Mouse (Mus musculus): ENCODE results near the gene Pcdh17. TPM values are rescaled to one million over a fixed set of nuclear protein-coding genes. Genes with fewer than 3 reads are reported as not detected.

Gene Pcdh17
- 10 to 100 TPM in 1 of 2 experiments, 1 to 10 TPM in 1; 9.6 to 10.2 TPM for total RNA-seq (2021)
- long read RNA-seq, experiment 1, full-length matches to known transcripts, result 1 of 4 reads
- long read RNA-seq, experiment 1, partial matches to known transcripts, result 0 of 4 reads
- long read RNA-seq, experiment 1, other reads (novel, unspliced or antisense), result 3 of 4 reads
- long read RNA-seq, experiment 2, full-length matches to known transcripts, result 2 of 6 reads
- long read RNA-seq, experiment 2, partial matches to known transcripts, result 0 of 6 reads
- long read RNA-seq, experiment 2, other reads (novel, unspliced or antisense), result 4 of 6 reads

DNA sequence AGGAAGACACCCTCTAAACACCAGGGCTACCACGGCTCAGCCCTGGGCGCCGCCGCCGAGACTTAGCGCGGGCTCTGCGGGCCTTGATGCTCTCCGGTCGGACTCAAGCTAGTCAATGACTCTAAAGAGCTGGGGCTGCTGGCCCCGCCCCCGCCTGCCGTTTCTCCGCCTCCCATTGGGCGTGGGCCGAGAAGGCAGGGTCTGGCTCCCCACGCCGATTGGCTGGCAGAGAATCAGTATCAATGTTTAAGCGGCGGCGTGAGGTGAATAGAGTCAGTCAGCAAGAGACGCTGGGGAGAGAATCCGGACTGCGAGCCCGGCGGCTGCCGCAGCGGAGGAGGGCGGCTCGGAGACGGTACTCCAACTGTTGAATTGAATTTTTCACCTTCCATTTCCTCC, at the start of gene Pcdh17:
Gene Pcdh17, plus strand, starts transcription at position 276 of the 399 bp plus-strand sequence.
- peak; percentile 93 to 94 for DNase-seq
- intact Hi-C loops (cut with DNase I), result loop anchor here (5.0 kb wide), 1 partner anchor 1864 kb away; no protein-coding TSS in a partner anchor

DNA sequence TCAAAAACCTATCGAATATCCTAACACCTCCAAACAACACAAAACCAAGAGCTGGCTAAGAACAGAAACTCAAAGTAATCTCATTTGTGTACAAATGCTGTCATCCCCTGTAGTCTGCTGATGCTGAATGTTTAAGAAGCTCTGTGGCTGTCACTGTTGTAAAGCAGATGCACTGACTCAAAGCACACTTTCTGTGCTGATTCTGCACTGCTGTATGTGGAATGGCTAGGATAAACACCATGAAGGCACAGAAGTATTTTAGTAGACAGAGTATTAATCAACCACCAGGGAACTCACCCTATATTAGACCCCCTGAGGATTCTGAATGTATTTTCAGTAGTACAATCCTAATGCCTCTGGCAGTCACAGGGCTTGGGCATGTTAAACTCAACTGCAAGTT, 46.2 kb upstream of the Pcdh17 start:
- intact Hi-C loops (cut with DNase I), result no loop called here
- no peak for DNase-seq

DNA sequence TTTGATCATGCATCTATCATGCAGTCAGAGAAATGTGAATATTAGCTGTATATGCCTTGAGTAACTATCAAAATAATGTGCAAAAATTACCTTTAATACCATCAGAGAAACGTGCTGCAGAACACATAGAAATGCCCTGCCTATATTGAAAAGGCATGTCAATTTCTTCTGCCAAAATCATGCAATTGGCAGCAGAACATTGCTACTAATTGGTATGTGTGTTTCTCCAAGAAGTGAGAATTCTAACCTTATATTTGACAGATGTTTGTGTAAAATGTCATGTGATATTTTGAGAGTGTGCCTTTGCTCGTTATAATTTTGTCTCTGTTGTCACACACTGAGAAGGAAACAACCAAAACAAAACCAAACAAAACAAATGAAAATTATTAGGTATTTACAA, 18.6 kb upstream of the Pcdh17 start:
- intact Hi-C loops (cut with DNase I), result no loop called here
- no peak for DNase-seq

DNA sequence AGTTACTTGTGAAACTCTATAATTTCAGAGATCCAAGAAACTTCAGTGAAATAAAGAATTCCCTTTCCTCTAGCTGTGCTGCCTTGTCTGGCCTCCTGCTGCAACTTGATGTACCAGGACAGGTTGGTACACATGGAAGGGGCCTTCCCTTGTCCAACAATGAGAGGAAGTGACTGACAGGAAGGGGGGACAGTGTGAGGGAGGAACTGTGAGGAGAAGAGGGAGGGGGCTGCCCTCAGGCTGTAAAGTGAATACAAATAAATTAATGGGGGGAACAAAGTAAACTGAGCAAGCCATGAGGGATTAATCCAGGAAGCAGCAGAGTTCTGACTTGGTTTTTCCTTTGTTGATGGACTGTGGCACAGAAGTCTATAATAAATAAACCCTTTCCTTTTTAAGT, 16.7 kb upstream of the Pcdh17 start:
- no peak for DNase-seq

DNA sequence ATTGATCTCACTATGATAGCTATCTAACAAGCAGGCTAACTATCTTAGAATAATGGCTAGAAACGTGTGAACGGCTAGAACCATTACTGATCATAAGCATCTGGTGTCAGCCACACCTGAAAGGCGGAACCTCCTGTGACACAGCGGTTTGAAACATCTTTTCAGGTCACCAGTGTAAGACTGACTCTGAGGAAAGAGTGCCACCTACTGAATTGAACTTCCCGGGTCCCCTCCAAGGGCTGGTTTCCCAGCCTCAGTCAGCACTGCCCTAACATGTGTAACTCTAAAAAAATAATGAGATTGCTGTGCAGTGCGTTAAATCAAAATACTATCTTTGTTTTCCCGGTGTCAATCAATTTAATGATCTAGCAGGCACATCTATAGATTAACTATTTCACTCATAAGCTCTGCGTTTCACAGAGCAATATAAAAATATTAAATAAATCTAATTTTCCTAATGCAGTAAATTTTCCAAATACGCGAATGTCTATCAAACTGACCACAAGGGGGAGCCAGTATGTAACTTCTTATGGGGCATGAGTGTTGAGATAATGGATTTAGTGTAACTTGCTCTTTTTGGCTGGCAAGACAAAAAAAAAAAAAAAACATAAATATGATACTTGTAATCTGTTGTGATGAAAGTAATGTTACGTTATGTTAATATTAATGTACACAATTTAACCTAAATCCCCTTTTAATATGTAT, 5.1 kb upstream of the Pcdh17 start:
- intact Hi-C loops (cut with DNase I), result no loop called here

More for the DNA sequence above, 16.7 kb upstream of the Pcdh17 start:
- intact Hi-C loops (cut with DNase I), result no loop called here

DNA sequence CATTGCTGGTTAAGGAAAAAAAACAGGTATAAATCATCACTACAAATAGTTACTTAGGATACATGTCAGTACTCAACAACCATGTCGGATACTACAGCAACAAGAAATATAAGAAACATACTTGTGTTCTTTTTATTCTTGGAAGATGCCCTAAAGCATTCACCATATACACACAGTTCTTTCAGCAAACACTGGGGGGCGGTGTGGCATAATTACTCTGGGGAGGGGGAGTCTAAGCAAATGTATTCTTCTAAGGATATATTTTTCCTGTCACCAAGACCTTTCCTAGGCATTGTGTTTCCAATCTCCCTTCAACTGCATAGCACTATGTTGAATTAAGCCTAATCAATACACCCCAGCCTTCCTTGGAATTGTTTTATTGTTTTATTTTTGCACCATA, 2.5 kb upstream of the Pcdh17 start:
- DNase-seq, result peak; percentile 41 to 42
- intact Hi-C loops (cut with DNase I), result loop anchor here (5.0 kb wide), 1 partner anchor 1866 kb away; no protein-coding TSS in a partner anchor

More for the DNA sequence above, 5.1 kb upstream of the Pcdh17 start:
- DNase-seq, result peak in 1 of 2 experiments; percentile 42

DNA sequence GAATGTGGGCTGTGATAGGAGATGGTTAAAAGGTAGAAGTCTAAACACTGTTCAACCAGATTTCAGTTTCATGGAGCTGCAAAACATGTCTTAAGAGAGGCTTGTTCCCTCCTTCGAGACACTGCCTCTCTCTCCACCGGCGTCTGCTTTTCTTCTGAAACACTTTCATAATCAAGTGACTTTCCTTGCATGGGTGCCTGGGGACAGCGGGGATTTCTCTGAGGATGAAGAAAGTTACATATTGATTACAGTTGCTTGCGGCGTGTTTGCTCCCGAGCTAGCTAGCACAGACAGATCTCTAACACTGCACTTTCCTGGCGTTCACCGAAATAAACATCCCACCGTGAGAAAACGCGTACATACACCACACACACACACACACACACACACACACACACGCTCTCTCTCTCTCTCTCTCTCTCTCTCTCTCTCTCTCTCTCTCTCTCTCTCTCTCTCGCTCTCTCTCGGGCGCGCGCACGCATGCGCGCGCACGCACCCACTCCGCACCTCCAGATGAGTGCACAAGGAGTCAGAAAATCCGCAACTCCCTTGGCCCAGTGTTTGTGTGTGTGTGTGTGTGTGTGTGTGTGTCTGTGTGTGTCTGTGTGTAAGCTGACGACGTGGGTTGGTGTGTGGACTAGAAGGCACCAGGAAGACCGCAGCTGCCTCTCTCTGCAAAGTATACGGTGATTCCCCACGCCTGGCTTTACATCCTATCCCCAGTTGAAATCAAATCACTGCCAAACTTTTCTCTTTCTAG, 655 bp upstream of the Pcdh17 start:
- intact Hi-C loops (cut with DNase I), result loop anchor here (5.0 kb wide), 1 partner anchor 1865 kb away; no protein-coding TSS in a partner anchor
- DNase-seq, result peak; percentile 11 to 19

DNA sequence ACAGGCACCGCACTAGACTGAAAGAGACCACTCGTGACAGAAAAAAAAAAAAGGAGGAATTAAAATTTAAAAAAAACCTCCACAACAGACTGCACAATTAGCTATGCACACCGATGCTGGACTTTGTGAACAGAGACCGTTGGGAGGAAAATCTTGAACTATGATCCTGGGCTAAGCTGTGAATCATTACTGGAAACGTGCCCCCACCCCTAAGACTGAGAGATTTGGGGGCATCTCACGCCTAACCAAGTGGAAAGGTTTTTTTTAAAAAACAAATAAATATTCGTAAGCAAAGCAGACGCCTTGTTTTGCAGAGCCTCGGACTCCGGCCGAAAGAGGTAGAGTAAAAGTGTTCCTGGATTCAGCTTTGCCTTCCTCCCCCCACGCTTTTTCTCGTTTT, 398 bp downstream of the Pcdh17 start:
- intact Hi-C loops (cut with DNase I), result loop anchor here (5.0 kb wide), 1 partner anchor 1864 kb away; no protein-coding TSS in a partner anchor
- no peak for DNase-seq

DNA sequence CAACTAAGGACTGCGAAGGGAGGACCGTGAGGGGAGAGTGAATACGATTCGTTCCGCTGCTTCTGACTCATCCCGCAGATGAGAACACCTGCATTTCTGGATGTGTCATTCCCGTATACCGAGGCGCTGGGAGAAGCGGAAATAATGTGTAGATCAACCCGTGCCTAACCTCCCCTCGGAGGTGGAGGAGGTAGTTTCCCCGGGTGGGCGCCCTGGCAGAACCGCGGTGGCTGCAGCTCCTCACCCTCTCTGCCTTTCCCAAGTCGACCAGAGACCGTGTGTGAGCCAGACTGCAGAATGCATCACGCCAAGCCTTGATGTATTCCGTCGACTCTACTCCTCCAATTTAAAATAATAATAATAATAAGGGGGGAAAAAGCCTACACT, 906 bp downstream of the Pcdh17 start:
- peak; percentile 10 to 16 for DNase-seq
- intact Hi-C loops (cut with DNase I), result loop anchor here (5.0 kb wide), 1 partner anchor 1863 kb away; no protein-coding TSS in a partner anchor

DNA sequence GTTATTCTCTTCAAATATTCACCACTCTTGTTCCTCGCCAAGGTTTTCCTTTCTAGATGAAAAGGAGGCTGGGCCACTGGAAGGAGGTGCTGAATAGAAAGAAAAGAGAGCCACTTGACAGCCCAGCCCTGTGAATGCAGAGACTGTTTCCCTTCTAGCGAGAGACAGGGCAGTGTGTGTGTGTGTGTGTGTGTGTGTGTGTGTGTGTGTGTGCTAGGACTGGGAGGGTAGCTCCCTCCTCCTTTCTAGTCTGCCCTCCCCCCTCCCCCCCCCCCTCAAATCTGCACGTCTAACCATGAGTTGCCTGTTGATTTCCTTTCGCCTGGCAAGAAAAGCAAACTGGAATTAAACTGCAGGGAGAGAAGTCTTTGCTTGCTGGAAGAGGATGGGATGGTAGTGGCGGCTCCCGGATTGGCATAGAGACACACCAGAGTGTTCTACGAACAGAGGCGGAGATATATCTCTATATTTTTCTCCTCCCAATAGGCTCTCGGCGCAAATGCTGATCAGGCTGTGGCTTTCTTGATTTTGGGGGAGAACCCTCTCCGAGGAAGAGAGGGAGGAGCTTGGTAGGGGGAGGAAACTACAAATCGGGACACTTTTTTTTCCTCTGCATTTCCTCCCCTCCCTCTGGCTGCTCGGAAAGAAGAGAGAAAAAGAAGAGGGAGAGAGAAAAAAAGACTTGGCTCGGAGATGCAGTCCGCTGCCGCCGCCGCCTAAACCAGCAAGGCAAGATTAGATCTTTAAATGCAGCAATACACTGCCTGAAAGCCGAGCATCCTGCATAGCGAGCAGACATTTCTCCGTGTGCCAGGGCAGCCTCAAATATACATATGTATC, 1.5 kb downstream of the Pcdh17 start:
- intact Hi-C loops (cut with DNase I), result loop anchor here (5.0 kb wide), 2 partner anchors 37 to 1862 kb away; no protein-coding TSS in a partner anchor
- DNase-seq, result peak; percentile 15 to 16

DNA sequence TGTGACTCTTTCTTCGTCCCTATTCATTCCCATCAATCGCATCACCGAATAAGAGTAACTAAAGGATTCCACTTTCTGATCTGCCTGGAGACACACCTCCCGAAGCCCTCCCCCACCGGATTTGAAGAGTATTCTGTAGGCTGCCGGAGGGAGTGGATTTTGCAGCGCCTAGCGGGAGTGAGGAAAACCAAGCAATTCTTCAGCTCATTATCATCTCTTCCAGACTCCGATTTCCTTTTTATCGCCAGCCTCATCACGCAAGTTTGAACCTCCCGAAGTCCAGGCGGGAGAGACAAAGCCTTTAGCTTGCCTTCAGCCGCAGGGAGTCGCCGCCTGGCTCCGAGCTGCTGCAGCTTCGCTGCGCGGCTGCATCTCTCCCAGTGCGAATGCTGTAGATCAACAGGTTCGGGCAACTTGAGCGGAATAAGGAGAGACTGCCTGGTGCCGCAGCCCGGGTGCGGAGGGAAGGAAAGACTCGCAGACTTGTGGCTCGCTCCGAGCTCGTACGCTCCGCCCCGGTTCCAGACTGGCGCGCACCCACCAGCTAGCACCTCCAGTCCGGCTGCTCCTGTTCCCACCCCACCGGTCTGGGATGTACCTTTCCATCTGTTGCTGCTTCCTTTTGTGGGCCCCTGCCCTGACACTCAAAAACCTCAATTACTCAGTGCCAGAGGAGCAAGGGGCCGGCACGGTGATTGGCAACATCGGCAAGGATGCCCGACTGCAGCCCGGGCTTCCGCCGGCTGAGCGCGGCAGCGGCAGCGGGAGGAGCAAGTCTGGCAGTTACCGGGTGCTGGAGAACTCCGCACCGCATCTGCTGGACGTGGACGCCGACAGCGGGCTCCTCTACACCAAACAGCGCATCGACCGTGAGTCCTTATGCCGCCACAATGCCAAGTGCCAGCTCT, 2.4 kb downstream of the Pcdh17 start:
- peak; percentile 16 to 30 for DNase-seq
- intact Hi-C loops (cut with DNase I), result loop anchor here (5.0 kb wide), 1 partner anchor 37 kb away; no protein-coding TSS in a partner anchor

DNA sequence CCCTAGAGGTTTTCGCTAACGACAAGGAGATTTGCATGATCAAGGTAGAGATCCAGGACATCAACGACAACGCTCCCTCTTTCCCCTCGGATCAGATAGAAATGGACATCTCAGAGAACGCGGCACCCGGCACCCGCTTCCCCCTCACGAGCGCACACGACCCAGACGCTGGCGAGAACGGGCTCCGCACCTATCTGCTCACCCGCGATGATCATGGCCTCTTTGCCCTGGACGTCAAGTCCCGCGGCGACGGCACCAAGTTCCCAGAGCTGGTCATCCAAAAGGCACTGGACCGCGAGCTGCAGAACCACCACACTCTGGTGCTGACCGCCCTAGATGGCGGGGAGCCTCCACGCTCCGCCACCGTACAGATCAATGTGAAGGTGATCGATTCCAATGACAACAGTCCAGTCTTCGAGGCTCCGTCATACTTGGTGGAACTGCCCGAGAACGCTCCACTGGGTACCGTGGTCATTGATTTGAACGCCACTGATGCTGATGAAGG, 3.1 kb downstream of the Pcdh17 start:
- intact Hi-C loops (cut with DNase I), result loop anchor here (5.0 kb wide), 1 partner anchor 36 kb away; no protein-coding TSS in a partner anchor
- peak; percentile 10 to 11 for DNase-seq

DNA sequence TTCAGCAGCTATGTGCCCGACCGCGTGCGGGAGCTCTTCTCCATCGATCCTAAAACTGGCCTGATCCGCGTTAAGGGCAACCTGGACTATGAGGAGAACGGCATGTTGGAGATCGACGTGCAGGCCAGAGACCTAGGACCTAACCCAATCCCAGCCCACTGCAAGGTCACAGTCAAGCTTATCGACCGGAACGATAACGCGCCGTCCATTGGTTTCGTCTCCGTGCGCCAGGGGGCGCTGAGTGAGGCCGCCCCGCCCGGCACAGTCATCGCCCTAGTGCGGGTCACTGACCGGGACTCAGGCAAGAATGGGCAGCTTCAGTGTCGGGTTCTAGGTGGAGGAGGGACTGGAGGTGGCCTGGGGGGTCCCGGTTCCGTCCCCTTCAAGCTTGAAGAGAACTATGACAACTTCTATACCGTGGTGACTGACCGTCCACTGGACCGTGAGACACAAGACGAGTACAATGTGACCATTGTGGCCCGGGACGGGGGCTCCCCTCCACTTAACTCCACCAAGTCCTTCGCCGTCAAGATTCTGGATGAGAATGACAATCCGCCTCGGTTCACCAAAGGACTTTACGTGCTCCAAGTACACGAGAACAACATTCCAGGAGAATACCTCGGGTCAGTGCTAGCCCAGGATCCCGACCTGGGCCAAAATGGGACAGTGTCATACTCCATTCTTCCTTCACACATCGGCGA, 3.7 kb downstream of the Pcdh17 start:
- peak; percentile 63 to 72 for DNase-seq
- intact Hi-C loops (cut with DNase I), result loop anchor here (5.0 kb wide), 1 partner anchor 35 kb away; no protein-coding TSS in a partner anchor

DNA sequence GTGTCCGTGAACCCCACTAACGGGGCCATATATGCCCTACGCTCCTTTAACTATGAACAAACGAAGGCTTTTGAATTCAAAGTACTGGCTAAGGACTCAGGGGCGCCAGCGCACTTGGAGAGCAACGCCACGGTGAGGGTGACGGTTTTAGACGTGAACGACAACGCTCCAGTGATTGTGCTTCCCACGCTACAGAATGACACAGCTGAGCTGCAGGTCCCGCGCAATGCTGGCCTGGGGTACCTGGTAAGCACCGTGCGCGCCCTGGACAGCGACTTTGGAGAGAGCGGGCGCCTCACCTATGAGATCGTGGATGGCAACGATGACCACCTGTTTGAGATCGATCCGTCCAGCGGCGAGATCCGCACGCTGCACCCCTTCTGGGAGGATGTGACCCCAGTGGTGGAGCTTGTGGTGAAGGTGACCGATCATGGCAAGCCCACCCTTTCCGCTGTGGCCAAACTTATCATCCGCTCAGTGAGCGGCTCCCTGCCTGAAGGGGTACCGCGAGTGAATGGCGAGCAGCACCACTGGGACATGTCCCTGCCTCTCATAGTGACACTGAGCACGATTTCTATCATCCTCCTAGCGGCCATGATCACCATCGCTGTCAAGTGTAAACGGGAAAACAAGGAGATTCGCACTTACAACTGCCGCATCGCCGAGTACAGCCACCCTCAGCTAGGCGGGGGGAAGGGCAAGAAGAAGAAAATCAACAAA, 4.5 kb downstream of the Pcdh17 start:
- intact Hi-C loops (cut with DNase I), result loop anchor here (5.0 kb wide), 1 partner anchor 34 kb away; no protein-coding TSS in a partner anchor
- peak; percentile 12 to 16 for DNase-seq

DNA sequence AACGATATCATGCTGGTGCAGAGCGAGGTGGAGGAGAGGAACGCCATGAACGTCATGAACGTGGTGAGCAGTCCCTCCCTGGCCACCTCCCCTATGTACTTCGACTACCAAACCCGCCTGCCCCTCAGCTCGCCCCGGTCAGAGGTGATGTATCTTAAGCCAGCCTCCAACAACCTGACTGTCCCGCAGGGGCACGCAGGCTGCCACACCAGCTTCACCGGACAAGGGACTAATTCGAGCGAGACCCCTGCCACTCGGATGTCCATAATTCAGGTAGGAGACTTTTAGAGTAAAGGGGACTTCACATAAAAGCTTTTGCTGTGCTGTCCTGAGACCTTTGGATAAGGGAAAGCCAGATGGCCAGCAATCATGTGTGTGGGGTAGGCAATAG, 5.0 kb downstream of the Pcdh17 start:
- intact Hi-C loops (cut with DNase I), result loop anchor here (5.0 kb wide), 1 partner anchor 34 kb away; no protein-coding TSS in a partner anchor
- DNase-seq, result no peak

DNA sequence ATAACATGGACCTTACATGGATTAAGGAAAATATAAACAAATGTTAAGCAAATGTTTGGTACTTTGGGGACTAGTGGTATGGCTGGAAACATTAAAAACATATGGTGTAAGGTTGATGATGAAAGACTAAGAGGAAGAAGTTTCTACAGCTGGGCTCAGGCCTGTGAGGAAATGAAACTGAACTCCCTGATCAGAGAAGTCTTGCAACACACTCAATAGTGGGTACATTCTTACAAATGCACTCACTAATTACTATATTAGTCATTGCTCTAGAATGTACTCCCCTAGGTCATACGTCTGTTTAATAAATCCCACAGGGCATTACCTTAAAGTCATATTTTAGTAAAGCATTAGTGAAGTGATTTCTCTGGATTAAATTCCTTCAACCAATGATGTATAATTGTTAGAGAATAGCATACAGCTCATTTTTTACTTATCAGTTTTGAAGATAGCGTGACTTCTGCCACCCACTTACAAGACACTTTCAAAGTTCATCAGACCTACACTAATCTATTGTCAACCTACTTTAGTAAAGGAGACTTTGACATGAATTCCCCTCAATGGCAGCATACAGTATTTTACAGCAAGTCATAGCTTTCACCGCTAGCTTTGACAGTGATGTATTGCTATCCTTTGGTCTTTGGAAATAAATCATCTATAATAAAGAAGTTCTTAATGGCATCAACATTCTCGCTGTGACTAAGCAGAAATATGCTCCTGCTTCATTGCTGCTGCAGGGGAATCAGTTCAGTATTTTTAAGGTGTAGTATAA, 10.9 kb downstream of the Pcdh17 start:
- DNase-seq, result no peak
- intact Hi-C loops (cut with DNase I), result no loop called here

Measured in heart, postnatal 14 days (tissue).